Mouse (Mus musculus): Measurements from ENCODE around the gene Nkd1. TPM values are rescaled to one million over a fixed set of nuclear protein-coding genes. Genes with fewer than 3 reads are reported as not detected.

Nkd1 gene
- polyA plus RNA-seq, 1 experiment = 2.9 TPM

DNA sequence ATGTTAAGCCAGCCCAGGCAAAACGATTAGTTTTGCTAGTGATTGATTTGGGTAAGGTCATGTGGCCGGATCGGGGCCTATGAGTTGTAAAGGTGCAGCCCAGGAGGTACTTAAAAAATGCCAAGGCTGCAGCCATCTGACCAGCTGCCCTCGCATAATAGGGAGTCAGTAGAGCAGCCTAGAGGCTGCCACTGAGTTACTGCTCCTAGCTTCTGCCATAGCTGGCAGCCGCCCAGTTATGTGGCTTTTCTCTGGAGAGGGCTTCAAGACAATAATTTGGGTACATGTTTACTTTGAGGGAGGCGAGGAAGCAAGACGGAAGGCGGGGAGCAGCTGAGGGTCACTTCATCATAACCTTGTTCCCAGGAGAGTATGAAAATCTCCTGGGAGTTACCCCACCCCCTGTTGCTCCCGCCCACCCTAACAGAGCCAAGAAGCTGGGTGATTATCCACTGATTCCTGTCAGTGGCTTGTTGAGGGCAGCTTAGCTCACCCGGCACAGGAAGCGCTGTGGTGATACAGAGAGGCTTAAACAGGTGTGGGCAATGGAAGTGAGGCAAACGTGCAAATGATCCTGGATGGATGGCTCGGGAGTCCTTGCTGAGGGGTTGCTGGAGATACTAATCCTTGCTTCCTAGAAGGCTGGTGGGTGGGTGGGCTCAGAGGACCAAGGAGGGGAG lies 84.3 kb downstream of the Nkd1 start:
- no peaks in the 10 kb centered on the region for H3K36me3 ChIP-seq (ENCODE audit: control insufficient read depth, insufficient read depth, low read length)
- no peak overlapping the region for H3K27ac ChIP-seq (ENCODE audit: control insufficient read depth, insufficient read depth, low read depth, low read length)
- H3K4me1 ChIP-seq (ENCODE audit: control insufficient read depth, insufficient read depth, low read length) = peaks cover 8% of the 10 kb centered on the region
- H3K4me3 ChIP-seq (ENCODE audit: control insufficient read depth, low read depth, low read length) = no peak overlapping the region
- TF ChIP-seq POLR2A (IDR thresholded peaks at IDR 0.05; ENCODE audit: control insufficient read depth, low read depth, low read length) = no peak
- TF ChIP-seq CTCF (IDR thresholded peaks at IDR 0.05; ENCODE audit: control insufficient read depth, insufficient read depth, insufficient replicate concordance, low read depth, low read length) = no peak
- H3K27me3 ChIP-seq (ENCODE audit: control insufficient read depth, insufficient read depth, low read length) = no peaks in the 10 kb centered on the region

DNA sequence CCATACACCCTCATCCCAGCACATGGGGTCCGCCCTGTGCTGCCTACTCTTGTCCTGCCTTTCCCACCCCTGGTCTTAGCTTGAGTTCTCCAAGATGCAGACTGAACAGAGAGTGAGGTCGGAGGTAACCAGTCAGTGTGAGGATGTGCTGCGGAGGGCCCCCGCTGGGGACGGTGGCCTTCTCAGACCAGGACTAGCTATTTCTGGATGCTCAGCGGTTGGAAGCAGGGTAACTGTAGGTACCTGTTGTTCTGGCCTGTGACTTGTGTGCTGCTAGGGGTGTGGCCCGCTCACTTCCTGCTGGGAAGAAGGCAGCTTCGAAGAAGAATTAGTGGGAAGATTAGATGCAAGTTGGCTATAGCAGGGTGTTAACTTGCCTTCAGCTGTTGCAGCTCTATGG lies 87.9 kb downstream of the Nkd1 start:
- H3K4me1 ChIP-seq (ENCODE audit: control insufficient read depth, insufficient read depth, low read length) = peaks cover 2% of the 10 kb centered on the region
- no peak for TF ChIP-seq POLR2A (IDR thresholded peaks at IDR 0.05; ENCODE audit: control insufficient read depth, low read depth, low read length)
- TF ChIP-seq CTCF (IDR thresholded peaks at IDR 0.05; ENCODE audit: control insufficient read depth, insufficient read depth, insufficient replicate concordance, low read depth, low read length) = no peak
- H3K4me3 ChIP-seq (ENCODE audit: control insufficient read depth, low read depth, low read length) = no peak overlapping the region
- no peaks in the 10 kb centered on the region for H3K27me3 ChIP-seq (ENCODE audit: control insufficient read depth, insufficient read depth, low read length)
- no peaks in the 10 kb centered on the region for H3K36me3 ChIP-seq (ENCODE audit: control insufficient read depth, insufficient read depth, low read length)
- H3K27ac ChIP-seq (ENCODE audit: control insufficient read depth, insufficient read depth, low read depth, low read length) = no peak overlapping the region

DNA sequence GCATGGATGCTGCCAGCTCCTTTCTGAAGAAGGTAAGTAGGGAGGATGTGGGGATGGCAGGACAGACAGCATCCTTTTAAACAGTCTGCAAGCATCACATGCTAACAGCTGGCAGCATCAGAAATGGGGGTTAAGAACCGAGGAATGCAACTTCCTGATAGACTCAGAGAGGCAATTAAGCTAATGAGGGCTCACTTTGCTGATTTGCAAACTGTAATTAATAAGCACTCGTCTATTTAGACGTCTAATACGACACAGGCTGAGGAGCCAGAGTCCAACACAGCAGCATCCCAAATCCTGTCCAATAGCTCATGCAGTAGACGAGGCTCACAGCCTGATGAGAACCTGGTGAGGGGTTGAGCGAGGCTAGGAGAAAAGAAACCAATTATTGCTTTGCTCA lies 89.1 kb downstream of the Nkd1 start:
- Histone ChIP-seq H3K27me3 (ENCODE audit: control insufficient read depth, insufficient read depth, low read length) (no peaks in the 10 kb centered on the region), H3K27ac (ENCODE audit: control insufficient read depth, insufficient read depth, low read depth, low read length) (no peak overlapping the region), H3K4me3 (ENCODE audit: control insufficient read depth, low read depth, low read length) (no peak overlapping the region), H3K4me1 (ENCODE audit: control insufficient read depth, insufficient read depth, low read length) (peaks cover 2% of the 10 kb centered on the region; the same call in 1 of the 2 replicates), H3K36me3 (ENCODE audit: control insufficient read depth, insufficient read depth, low read length) (no peaks in the 10 kb centered on the region)
- TF ChIP-seq POLR2A (IDR thresholded peaks at IDR 0.05; ENCODE audit: control insufficient read depth, low read depth, low read length) (no peak), CTCF (IDR thresholded peaks at IDR 0.05; ENCODE audit: control insufficient read depth, insufficient read depth, insufficient replicate concordance, low read depth, low read length) (no peak)

DNA sequence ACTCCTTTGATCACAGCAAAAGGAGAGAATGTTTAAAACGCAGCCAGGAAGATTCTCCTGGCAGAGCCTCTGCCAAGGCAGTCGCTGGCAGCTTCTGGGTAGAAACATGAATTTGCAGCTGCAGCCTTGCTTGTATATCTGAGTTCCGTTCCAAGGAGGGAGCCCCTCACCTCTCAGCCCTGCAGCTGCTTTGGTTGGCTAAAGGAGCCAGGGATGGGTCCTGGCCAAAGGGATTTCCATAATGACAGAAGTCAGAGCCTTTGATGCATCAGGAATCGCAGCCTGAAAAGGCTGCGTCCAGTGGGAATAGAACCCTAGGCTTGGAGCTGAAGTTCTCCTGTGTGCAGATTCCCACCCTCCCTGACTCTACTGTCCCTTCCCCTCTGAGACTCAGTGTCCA lies 93.8 kb downstream of the Nkd1 start:
- TF ChIP-seq POLR2A (IDR thresholded peaks at IDR 0.05; ENCODE audit: control insufficient read depth, low read depth, low read length) = no peak
- no peak for TF ChIP-seq CTCF (IDR thresholded peaks at IDR 0.05; ENCODE audit: control insufficient read depth, insufficient read depth, insufficient replicate concordance, low read depth, low read length)
- H3K4me1 ChIP-seq (ENCODE audit: control insufficient read depth, insufficient read depth, low read length) = peaks cover 2% of the 10 kb centered on the region; the same call in 1 of the 2 replicates
- H3K27me3 ChIP-seq (ENCODE audit: control insufficient read depth, insufficient read depth, low read length) = no peaks in the 10 kb centered on the region
- no peak overlapping the region for H3K27ac ChIP-seq (ENCODE audit: control insufficient read depth, insufficient read depth, low read depth, low read length)
- no peaks in the 10 kb centered on the region for H3K36me3 ChIP-seq (ENCODE audit: control insufficient read depth, insufficient read depth, low read length)
- no peak overlapping the region for H3K4me3 ChIP-seq (ENCODE audit: control insufficient read depth, low read depth, low read length)

DNA sequence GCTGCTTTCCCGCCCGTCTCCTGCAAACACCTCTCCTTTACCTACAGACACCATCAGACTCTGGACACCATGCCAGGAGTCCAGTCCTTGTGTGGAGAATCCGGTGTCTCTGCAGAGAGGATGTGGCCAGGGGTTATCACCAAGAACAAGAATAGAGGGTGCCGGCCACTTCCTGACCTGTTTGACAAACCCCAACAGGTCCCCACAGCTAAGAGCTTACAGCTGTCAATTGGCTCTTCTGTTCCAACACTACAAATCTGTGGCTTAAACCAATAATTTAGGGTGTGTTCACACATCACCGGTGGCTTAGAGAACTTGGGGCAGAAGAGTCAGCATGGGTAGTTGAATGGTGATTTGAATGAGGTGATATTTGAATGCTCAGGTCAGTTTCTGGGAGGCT lies 97.5 kb downstream of the Nkd1 start:
- no peaks in the 10 kb centered on the region for H3K4me1 ChIP-seq (ENCODE audit: control insufficient read depth, insufficient read depth, low read length)
- H3K36me3 ChIP-seq (ENCODE audit: control insufficient read depth, insufficient read depth, low read length) = no peaks in the 10 kb centered on the region
- no peaks in the 10 kb centered on the region for H3K27me3 ChIP-seq (ENCODE audit: control insufficient read depth, insufficient read depth, low read length)
- H3K4me3 ChIP-seq (ENCODE audit: control insufficient read depth, low read depth, low read length) = no peak overlapping the region
- TF ChIP-seq POLR2A (IDR thresholded peaks at IDR 0.05; ENCODE audit: control insufficient read depth, low read depth, low read length) (no peak), CTCF (IDR thresholded peaks at IDR 0.05; ENCODE audit: control insufficient read depth, insufficient read depth, insufficient replicate concordance, low read depth, low read length) (no peak)
- H3K27ac ChIP-seq (ENCODE audit: control insufficient read depth, insufficient read depth, low read depth, low read length) = no peak overlapping the region

DNA sequence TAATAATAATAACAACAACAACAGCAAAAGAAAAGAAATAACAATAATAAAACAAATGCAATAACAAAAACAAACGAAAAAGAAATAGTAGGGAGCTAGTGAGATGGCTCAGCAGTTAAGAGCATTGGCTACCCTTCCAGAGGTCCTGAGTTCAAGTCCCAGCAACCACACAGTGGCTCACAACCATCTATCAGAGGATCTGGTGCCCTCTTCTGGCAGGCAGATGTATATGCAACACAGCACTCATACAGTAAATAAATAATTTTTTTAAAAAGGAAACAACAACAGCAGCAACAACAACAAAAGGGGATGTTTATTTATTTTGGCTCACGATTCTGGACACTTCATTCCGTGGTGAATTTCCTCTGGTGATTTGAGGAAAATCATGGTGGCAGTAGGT lies 98.4 kb downstream of the Nkd1 start:
- Histone ChIP-seq H3K27ac (ENCODE audit: control insufficient read depth, insufficient read depth, low read depth, low read length) (no peak overlapping the region), H3K4me1 (ENCODE audit: control insufficient read depth, insufficient read depth, low read length) (no peaks in the 10 kb centered on the region), H3K27me3 (ENCODE audit: control insufficient read depth, insufficient read depth, low read length) (no peaks in the 10 kb centered on the region), H3K4me3 (ENCODE audit: control insufficient read depth, low read depth, low read length) (no peak overlapping the region), H3K36me3 (ENCODE audit: control insufficient read depth, insufficient read depth, low read length) (no peaks in the 10 kb centered on the region)
- TF ChIP-seq POLR2A (IDR thresholded peaks at IDR 0.05; ENCODE audit: control insufficient read depth, low read depth, low read length) = no peak
- TF ChIP-seq CTCF (IDR thresholded peaks at IDR 0.05; ENCODE audit: control insufficient read depth, insufficient read depth, insufficient replicate concordance, low read depth, low read length) = no peak

DNA sequence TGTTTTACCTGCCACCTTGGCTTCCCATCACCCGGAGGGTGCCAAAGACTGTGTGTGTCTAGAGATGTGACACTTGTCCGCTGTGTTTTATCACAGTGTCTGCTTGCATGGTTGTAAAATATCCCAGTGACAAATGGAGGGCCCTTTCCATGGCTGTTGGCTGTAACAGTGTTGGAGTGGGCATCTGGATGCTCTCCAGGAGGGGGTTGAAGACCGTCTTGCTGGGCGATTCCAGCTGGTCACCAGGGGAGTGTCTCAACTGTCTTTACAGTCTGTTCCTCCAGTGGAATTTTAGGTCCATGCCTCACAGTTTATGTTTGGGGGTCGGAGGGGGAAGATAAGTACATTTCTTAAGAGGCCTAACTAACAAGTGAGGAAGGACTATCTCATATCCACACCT lies 99.8 kb downstream of the Nkd1 start:
- TF ChIP-seq POLR2A (IDR thresholded peaks at IDR 0.05; ENCODE audit: control insufficient read depth, low read depth, low read length) (no peak), CTCF (IDR thresholded peaks at IDR 0.05; ENCODE audit: control insufficient read depth, insufficient read depth, insufficient replicate concordance, low read depth, low read length) (no peak)
- no peak overlapping the region for H3K4me3 ChIP-seq (ENCODE audit: control insufficient read depth, low read depth, low read length)
- H3K27me3 ChIP-seq (ENCODE audit: control insufficient read depth, insufficient read depth, low read length) = no peaks in the 10 kb centered on the region
- no peaks in the 10 kb centered on the region for H3K4me1 ChIP-seq (ENCODE audit: control insufficient read depth, insufficient read depth, low read length)
- H3K27ac ChIP-seq (ENCODE audit: control insufficient read depth, insufficient read depth, low read depth, low read length) = no peak overlapping the region
- H3K36me3 ChIP-seq (ENCODE audit: control insufficient read depth, insufficient read depth, low read length) = no peaks in the 10 kb centered on the region
